Mouse (Mus musculus): ENCODE results near the gene Ipo9. TPM values are rescaled to one million over a fixed set of nuclear protein-coding genes. Genes with fewer than 3 reads are reported as not detected.

Ipo9 gene
- polyA plus RNA-seq, 1 experiment = 58.3 TPM

DNA sequence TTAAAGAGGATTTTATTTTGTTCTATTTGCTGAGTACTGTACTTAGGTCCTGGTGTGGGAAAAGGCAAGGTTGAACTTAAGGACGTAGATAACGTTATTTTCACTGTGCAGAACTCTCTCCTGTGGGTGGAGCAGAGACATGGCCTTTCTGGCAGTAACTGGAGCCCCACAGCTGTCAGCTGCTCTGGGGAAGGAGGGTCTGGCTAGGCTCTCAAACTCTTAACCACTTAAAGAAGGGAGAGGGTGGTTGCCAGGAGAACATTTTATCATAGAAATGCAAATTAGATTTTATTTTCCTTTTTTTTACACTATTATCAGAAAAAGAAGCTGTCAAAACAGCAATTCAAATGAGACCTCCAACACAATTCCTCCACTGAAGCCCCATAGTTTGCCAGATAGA, 5.5 kb upstream of the Ipo9 start:
- Histone ChIP-seq H3K27me3 (replicated peaks; ENCODE audit: control insufficient read depth, insufficient read depth, low read length) (no peaks in the 10 kb centered on the region), H3K4me1 (ENCODE audit: control insufficient read depth, insufficient read depth, low read length) (no peaks in the 10 kb centered on the region; the same call in 1 of the 2 replicates), H3K36me3 (ENCODE audit: control insufficient read depth, insufficient read depth, low read length) (no peaks in the 10 kb centered on the region), H3K27ac (ENCODE audit: insufficient read depth, low read depth, low read length) (no peak overlapping the region), H3K4me3 (ENCODE audit: insufficient read depth, low read depth, low read length) (no peak overlapping the region)
- WGBS = 13% methylated on average over 2 of the region's 2 CpGs
- DNase-seq = no peak
- TF ChIP-seq POLR2A (IDR thresholded peaks at IDR 0.05; ENCODE audit: low read depth, low read length) (no peak), CTCF (conservative IDR thresholded peaks at IDR 0.05; ENCODE audit: insufficient read depth, insufficient read length, low read depth, low read length) (no peak)

DNA sequence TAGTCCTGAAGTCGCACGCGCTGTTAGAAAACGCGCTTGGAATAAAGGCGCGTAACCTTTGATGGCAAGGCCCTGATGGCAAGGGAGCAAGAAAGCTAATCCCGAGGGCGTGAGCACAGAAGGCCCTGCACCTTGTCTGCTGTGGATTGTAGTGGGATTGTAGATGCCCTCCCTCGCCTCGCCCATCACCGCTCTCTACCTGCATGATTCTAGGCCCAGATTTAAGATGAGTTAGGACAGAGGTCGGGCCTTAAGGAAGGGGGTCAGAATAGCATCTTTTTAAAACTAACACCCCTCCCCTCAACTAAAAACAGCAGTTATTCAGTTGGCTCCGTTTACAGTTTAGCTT, 344 bp upstream of the Ipo9 start:
- no peaks in the 10 kb centered on the region for H3K27me3 ChIP-seq (replicated peaks; ENCODE audit: control insufficient read depth, insufficient read depth, low read length)
- no peak for DNase-seq
- H3K4me1 ChIP-seq (ENCODE audit: control insufficient read depth, insufficient read depth, low read length) = peaks cover 6% of the 10 kb centered on the region
- TF ChIP-seq POLR2A (IDR thresholded peaks at IDR 0.05; ENCODE audit: low read depth, low read length) (no peak), CTCF (conservative IDR thresholded peaks at IDR 0.05; ENCODE audit: insufficient read depth, insufficient read length, low read depth, low read length) (no peak)
- 2% methylated on average over 14 of the region's 14 CpGs for WGBS
- no peak overlapping the region; the same call in 1 of the 2 replicates for H3K27ac ChIP-seq (ENCODE audit: insufficient read depth, low read depth, low read length)
- H3K4me3 ChIP-seq (ENCODE audit: insufficient read depth, low read depth, low read length) = peak overlapping the region; percentile 62
- H3K36me3 ChIP-seq (ENCODE audit: control insufficient read depth, insufficient read depth, low read length) = no peaks in the 10 kb centered on the region

DNA sequence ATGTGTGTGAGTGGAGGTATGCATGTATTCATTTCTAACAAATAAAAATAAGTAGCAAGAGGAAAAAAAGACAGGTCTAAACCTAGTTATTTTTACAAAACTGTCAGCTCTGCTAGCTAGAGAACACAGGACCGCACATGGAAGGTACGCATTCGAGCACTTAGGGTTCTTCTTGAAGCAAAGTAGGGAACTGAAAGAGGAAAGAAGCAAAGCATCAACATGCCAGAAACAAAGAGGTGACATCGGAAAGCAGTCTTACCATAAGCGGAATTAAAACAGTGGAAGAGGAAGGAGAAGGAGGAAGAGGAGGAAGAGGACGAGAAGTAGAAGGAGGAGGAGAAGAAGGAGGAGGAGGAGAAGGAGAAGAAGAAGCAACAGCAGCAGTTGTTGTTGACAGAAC, 2.9 kb downstream of the Ipo9 start:
- no peak for TF ChIP-seq POLR2A (IDR thresholded peaks at IDR 0.05; ENCODE audit: low read depth, low read length)
- no peak for TF ChIP-seq CTCF (conservative IDR thresholded peaks at IDR 0.05; ENCODE audit: insufficient read depth, insufficient read length, low read depth, low read length)
- no peaks in the 10 kb centered on the region for H3K36me3 ChIP-seq (ENCODE audit: control insufficient read depth, insufficient read depth, low read length)
- no peak overlapping the region for H3K27ac ChIP-seq (ENCODE audit: insufficient read depth, low read depth, low read length)
- no peaks in the 10 kb centered on the region for H3K27me3 ChIP-seq (replicated peaks; ENCODE audit: control insufficient read depth, insufficient read depth, low read length)
- peaks cover 6% of the 10 kb centered on the region for H3K4me1 ChIP-seq (ENCODE audit: control insufficient read depth, insufficient read depth, low read length)
- WGBS = 80% methylated on average over 6 of the region's 6 CpGs
- DNase-seq = no peak
- H3K4me3 ChIP-seq (ENCODE audit: insufficient read depth, low read depth, low read length) = no peak overlapping the region

DNA sequence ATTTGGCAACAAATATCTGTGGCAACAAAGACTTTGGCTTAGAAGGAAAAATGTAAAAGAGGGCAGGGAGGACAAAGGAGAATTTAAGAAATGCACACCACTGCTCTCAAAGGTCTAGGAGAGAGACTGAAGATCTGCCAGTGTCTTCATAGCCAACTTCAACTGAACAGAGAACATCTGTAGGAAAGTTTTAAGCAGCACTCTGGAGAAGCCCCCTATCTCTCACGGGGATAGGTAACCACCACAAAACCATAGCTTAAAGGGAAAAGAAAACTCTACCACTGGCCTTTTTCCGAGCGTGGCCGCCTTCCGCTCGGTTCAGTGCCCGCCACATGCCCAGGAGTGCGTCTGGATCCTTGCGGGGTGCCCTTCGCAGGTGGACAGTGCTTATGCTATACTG, 3.7 kb downstream of the Ipo9 start:
- no peaks in the 10 kb centered on the region for H3K27me3 ChIP-seq (replicated peaks; ENCODE audit: control insufficient read depth, insufficient read depth, low read length)
- 83% methylated on average over 10 of the region's 10 CpGs for WGBS
- no peak overlapping the region for H3K4me3 ChIP-seq (ENCODE audit: insufficient read depth, low read depth, low read length)
- peaks cover 6% of the 10 kb centered on the region for H3K4me1 ChIP-seq (ENCODE audit: control insufficient read depth, insufficient read depth, low read length)
- TF ChIP-seq CTCF (conservative IDR thresholded peaks at IDR 0.05; ENCODE audit: insufficient read depth, insufficient read length, low read depth, low read length) = no peak
- TF ChIP-seq POLR2A (IDR thresholded peaks at IDR 0.05; ENCODE audit: low read depth, low read length) = no peak
- H3K36me3 ChIP-seq (ENCODE audit: control insufficient read depth, insufficient read depth, low read length) = no peaks in the 10 kb centered on the region
- no peak for DNase-seq
- no peak overlapping the region for H3K27ac ChIP-seq (ENCODE audit: insufficient read depth, low read depth, low read length)

DNA sequence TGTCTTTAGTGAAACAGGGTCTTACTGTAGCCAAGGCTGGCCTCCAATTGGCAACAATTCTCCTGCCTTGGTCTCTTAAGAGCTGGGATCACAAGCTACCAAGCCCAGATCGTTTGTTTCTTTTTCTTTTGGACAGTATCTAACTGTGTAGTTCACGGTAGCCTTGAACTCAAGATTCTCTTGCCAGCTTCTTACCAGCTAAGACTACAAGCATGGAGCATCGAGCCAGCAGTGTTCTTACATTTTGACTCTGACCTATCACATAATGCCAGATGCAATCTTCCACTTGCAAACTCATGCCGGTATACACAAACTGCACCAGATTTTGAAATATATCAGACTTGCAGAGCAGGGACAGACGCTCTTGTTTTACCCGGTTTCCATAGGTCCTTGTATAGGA, 7.5 kb downstream of the Ipo9 start:
- Histone ChIP-seq H3K36me3 (ENCODE audit: control insufficient read depth, insufficient read depth, low read length) (no peaks in the 10 kb centered on the region; the same call in 1 of the 2 replicates), H3K4me1 (ENCODE audit: control insufficient read depth, insufficient read depth, low read length) (no peaks in the 10 kb centered on the region; the same call in 1 of the 2 replicates), H3K4me3 (ENCODE audit: insufficient read depth, low read depth, low read length) (no peak overlapping the region), H3K27me3 (replicated peaks; ENCODE audit: control insufficient read depth, insufficient read depth, low read length) (no peaks in the 10 kb centered on the region), H3K27ac (ENCODE audit: insufficient read depth, low read depth, low read length) (no peak overlapping the region)
- no peak for DNase-seq
- TF ChIP-seq POLR2A (IDR thresholded peaks at IDR 0.05; ENCODE audit: low read depth, low read length) = no peak
- no peak for TF ChIP-seq CTCF (conservative IDR thresholded peaks at IDR 0.05; ENCODE audit: insufficient read depth, insufficient read length, low read depth, low read length)
- 91% methylated on average over 6 of the region's 6 CpGs for WGBS

DNA sequence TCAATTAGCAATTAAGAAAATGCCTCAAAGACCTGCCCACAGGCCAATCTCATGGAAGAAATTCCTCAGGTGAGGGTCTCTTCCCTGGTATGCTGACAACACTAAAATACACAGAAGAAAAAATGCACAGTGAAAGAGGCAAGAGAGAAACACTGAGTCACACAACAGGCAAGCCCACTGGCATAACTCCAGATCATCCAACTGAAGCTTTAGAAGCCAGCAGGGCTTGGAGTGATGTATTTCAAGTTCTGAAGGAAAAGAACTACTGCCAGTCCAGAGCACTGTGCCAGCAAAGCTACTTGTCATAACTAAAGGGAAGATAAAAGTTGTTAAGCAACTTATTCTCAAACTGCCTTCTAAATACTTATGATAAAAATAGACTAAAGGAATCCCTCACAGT, 16.3 kb downstream of the Ipo9 start:
- TF ChIP-seq CTCF (conservative IDR thresholded peaks at IDR 0.05; ENCODE audit: insufficient read depth, insufficient read length, low read depth, low read length) (no peak), POLR2A (IDR thresholded peaks at IDR 0.05; ENCODE audit: low read depth, low read length) (no peak)
- peaks cover 5% of the 10 kb centered on the region for H3K36me3 ChIP-seq (ENCODE audit: control insufficient read depth, insufficient read depth, low read length)
- DNase-seq = no peak
- H3K4me1 ChIP-seq (ENCODE audit: control insufficient read depth, insufficient read depth, low read length) = no peaks in the 10 kb centered on the region; the same call in 1 of the 2 replicates
- no peaks in the 10 kb centered on the region for H3K27me3 ChIP-seq (replicated peaks; ENCODE audit: control insufficient read depth, insufficient read depth, low read length)
- H3K4me3 ChIP-seq (ENCODE audit: insufficient read depth, low read depth, low read length) = no peak overlapping the region
- no peak overlapping the region for H3K27ac ChIP-seq (ENCODE audit: insufficient read depth, low read depth, low read length)

DNA sequence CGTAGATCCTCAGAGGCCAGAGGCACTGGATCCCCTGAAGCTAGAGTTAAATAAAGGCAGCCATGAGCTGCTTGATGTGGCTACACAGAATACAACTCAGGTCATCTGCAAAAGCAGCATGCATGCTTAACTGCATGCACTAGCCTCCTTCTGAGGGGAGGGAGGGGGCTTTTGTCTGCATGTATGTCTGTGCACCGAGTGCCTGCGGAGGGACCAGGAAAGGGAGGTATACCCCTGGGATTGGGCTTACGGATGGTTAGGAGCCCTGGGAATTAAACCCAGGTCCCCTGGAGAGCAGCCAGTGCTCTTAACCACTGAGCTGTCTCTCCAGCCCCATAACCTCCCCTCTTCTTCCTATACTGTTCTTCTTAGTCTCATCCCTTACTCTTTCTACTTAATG, 18.2 kb downstream of the Ipo9 start:
- WGBS = 83% methylated on average over 4 of the region's 4 CpGs
- TF ChIP-seq CTCF (conservative IDR thresholded peaks at IDR 0.05; ENCODE audit: insufficient read depth, insufficient read length, low read depth, low read length) = no peak
- TF ChIP-seq POLR2A (IDR thresholded peaks at IDR 0.05; ENCODE audit: low read depth, low read length) = no peak
- DNase-seq = no peak
- H3K4me3 ChIP-seq (ENCODE audit: insufficient read depth, low read depth, low read length) = no peak overlapping the region
- H3K4me1 ChIP-seq (ENCODE audit: control insufficient read depth, insufficient read depth, low read length) = no peaks in the 10 kb centered on the region; the same call in 1 of the 2 replicates
- no peak overlapping the region for H3K27ac ChIP-seq (ENCODE audit: insufficient read depth, low read depth, low read length)
- peaks cover 3% of the 10 kb centered on the region; the same call in 1 of the 2 replicates for H3K36me3 ChIP-seq (ENCODE audit: control insufficient read depth, insufficient read depth, low read length)
- no peaks in the 10 kb centered on the region for H3K27me3 ChIP-seq (replicated peaks; ENCODE audit: control insufficient read depth, insufficient read depth, low read length)
